Mouse (Mus musculus) intestine, embryonic 14.5 days (tissue): ENCODE data around the gene Cyp26a1. TPM values are rescaled to one million over a fixed set of nuclear protein-coding genes. Genes with fewer than 3 reads are reported as not detected.
A peak's percentile ranks its signal among the peaks of the same experiment; 100 is the strongest.

ENCODE experiments used
- ATAC-seq: fragments of 200-750 bp; cut with Nextera tagmentation; replicated peaks from 2 replicates; pipeline ENCODE4 v1.8.0; 2017; ENCODE audit warnings: low read depth, moderate number of reproducible peaks, moderate TSS enrichment, moderate library complexity; ENCODE audit not compliant: low FRiP score, low TSS enrichment
- DNase-seq: peaks from one replicate; pipeline ENCODE4 v3.0.0-alpha.2; 2018; ENCODE audit warnings: low spot score
- H3K27ac ChIP-seq: fragments of 300-500 bp; sonication (generic); 2 replicates; pipeline ENCODE4 v1.5.1; 2014; ENCODE audit warnings: low read depth, mild to moderate bottlenecking, control low read depth
- H3K27me3 ChIP-seq: fragments of 300-500 bp; sonication (generic); replicated peaks from 2 replicates; pipeline ENCODE4 v1.6.1; 2014; ENCODE audit warnings: low read length, control low read depth; ENCODE audit not compliant: control insufficient read depth, insufficient read depth
- H3K36me3 ChIP-seq: fragments of 300-500 bp; sonication (generic); 2 replicates; pipeline ENCODE4 v1.6.1; 2014; ENCODE audit warnings: low read length, control low read depth; ENCODE audit not compliant: control insufficient read depth, insufficient read depth
- H3K4me1 ChIP-seq: fragments of 300-500 bp; sonication (generic); replicated peaks from 2 replicates; pipeline ENCODE4 v1.6.1; 2014; ENCODE audit warnings: low read length, control low read depth, mixed read lengths; ENCODE audit not compliant: control insufficient read depth, insufficient read depth
- H3K4me2 ChIP-seq: fragments of 300-500 bp; sonication (generic); 2 replicates; pipeline ENCODE4 v1.6.1; 2014; ENCODE audit warnings: low read length
- H3K4me3 ChIP-seq: fragments of 300-500 bp; sonication (generic); 2 replicates; pipeline ENCODE4 v1.5.1; 2014; ENCODE audit warnings: low read depth, low read length, control low read depth, mixed read lengths
- H3K9ac ChIP-seq: fragments of 300-500 bp; sonication (generic); 2 replicates; pipeline ENCODE4 v1.6.1; 2014; ENCODE audit warnings: mild to moderate bottlenecking, low read length
- H3K9me3 ChIP-seq: fragments of 300-500 bp; sonication (generic); 2 replicates; pipeline ENCODE4 v1.6.1; 2016; ENCODE audit warnings: low read length, control low read depth; ENCODE audit not compliant: control insufficient read depth
- WGBS: fragments of 180-500 bp; shearing (Covaris S2); extraction: QIAGEN DNeasy Blood & Tissue Kit; methylation state at CpG from one replicate; pipeline ENCODE4 v1.1.7; 2014; 5-methylcytosine and 5-hydroxymethylcytosine counted together
- polyA plus RNA-seq: library from polyadenylated mRNA; unstranded; fragments of >200 nt; fragmentation: Nextera tagmentation; extraction: Ambion mirVana; gene quantifications from 2 replicates; pipeline ENCODE4 v1.2.1, GENCODE M21; 2014

Gene Cyp26a1
- polyA plus RNA-seq, 1 experiment from 2014 or later: 2.4 TPM

DNA sequence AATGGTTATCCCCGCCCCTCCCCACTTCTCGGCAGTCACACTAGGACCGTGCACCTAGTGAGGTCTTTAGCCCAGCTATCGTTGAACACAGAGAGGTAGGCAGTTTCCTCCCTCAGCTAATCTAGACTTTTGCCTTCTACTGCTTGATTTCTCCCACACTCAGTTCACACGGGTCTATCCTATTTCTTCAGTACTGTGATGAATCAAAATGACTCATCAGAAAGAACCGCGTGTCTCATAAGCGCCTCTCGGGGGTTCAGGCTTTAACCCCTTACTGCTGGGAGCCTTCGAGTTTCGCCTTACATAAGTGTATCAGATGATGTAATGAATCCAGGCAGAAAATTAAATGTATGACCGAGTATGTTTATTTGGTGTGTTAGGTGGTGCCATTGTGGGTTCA lies 24.2 kb upstream of the Cyp26a1 start:
- Histone ChIP-seq H3K27ac (no peak overlapping the region), H3K4me1 (peaks cover 5% of the 10 kb centered on the region; the same call in 1 of the 2 replicates), H3K4me2 (no peak overlapping the region), H3K9me3 (no peaks in the 10 kb centered on the region), H3K27me3 (no peaks in the 10 kb centered on the region), H3K36me3 (no peaks in the 10 kb centered on the region), H3K4me3 (no peak overlapping the region), H3K9ac (no peak overlapping the region)
- WGBS: 53% methylated on average over 12 of the region's 12 CpGs
- ATAC-seq (no peak), DNase-seq (peak; percentile 41)

GRCm38 (mm10) chr19:37685281-37685680 lies 12.3 kb upstream of the Cyp26a1 start, which contains the start of gene Cyp26c1:
Cyp26c1 (plus strand) TSS chr19:37685581.
- 20% methylated on average over 6 of the region's 6 CpGs for WGBS
- H3K9ac ChIP-seq: no peak within 1 kb of the TSS
- H3K9me3 ChIP-seq: no peaks in the 10 kb centered on the region
- no peak for DNase-seq
- no peaks in the 10 kb centered on the region for H3K4me1 ChIP-seq
- H3K27ac ChIP-seq: no peak within 1 kb of the TSS
- H3K36me3 ChIP-seq: no peaks in the 10 kb centered on the region
- H3K27me3 ChIP-seq: peaks cover 87% of the 10 kb centered on the region
- no peak for ATAC-seq
- H3K4me2 ChIP-seq: no peak within 1 kb of the TSS
- no peak within 1 kb of the TSS for H3K4me3 ChIP-seq

GRCm38 (mm10) chr19:37686347-37686746 lies 11.3 kb upstream of the Cyp26a1 start:
- ATAC-seq (no peak), DNase-seq (no peak)
- Histone ChIP-seq H3K36me3 (no peaks in the 10 kb centered on the region), H3K4me2 (no peak overlapping the region), H3K27ac (no peak overlapping the region), H3K4me1 (no peaks in the 10 kb centered on the region), H3K4me3 (no peak overlapping the region), H3K9me3 (no peaks in the 10 kb centered on the region), H3K9ac (no peak overlapping the region), H3K27me3 (peaks cover 97% of the 10 kb centered on the region)
- 9% methylated on average over 23 of the region's 23 CpGs for WGBS

GRCm38 (mm10) chr19:37686941-37687850 lies 10.4 kb upstream of the Cyp26a1 start:
- H3K9ac ChIP-seq: no peak overlapping the region
- no peaks in the 10 kb centered on the region for H3K4me1 ChIP-seq
- DNase-seq (no peak), ATAC-seq (peak; percentile 36; the same call in 1 of the 2 replicates)
- no peak overlapping the region for H3K4me3 ChIP-seq
- no peaks in the 10 kb centered on the region for H3K9me3 ChIP-seq
- H3K4me2 ChIP-seq: no peak overlapping the region
- 3% methylated on average over 62 of the region's 62 CpGs for WGBS
- H3K27ac ChIP-seq: no peak overlapping the region
- H3K27me3 ChIP-seq: peaks cover 98% of the 10 kb centered on the region
- H3K36me3 ChIP-seq: no peaks in the 10 kb centered on the region

GRCm38 (mm10) chr19:37689478-37689877 lies 8.1 kb upstream of the Cyp26a1 start:
- Histone ChIP-seq H3K4me3 (no peak overlapping the region), H3K4me1 (no peaks in the 10 kb centered on the region), H3K27me3 (peaks cover 100% of the 10 kb centered on the region), H3K4me2 (no peak overlapping the region), H3K9ac (no peak overlapping the region), H3K9me3 (no peaks in the 10 kb centered on the region), H3K36me3 (no peaks in the 10 kb centered on the region), H3K27ac (no peak overlapping the region)
- WGBS: 35% methylated on average over 5 of the region's 5 CpGs
- ATAC-seq (no peak), DNase-seq (no peak)

- ATAC-seq: no peak
- H3K9ac ChIP-seq: no peak overlapping the region
- no peak overlapping the region for H3K4me3 ChIP-seq
- DNase-seq: peak; percentile 71
- no peak overlapping the region for H3K27ac ChIP-seq
- H3K27me3 ChIP-seq: peaks cover 100% of the 10 kb centered on the region
- H3K9me3 ChIP-seq: no peaks in the 10 kb centered on the region
- no peaks in the 10 kb centered on the region for H3K36me3 ChIP-seq
- 2% methylated on average over 29 of the region's 29 CpGs for WGBS
- peak overlapping the region; percentile 28; the same call in 1 of the 2 replicates for H3K4me2 ChIP-seq
- no peaks in the 10 kb centered on the region for H3K4me1 ChIP-seq
Observed at GRCm38 (mm10) chr19:37690716-37691115, 6.9 kb upstream of the Cyp26a1 start.

DNA sequence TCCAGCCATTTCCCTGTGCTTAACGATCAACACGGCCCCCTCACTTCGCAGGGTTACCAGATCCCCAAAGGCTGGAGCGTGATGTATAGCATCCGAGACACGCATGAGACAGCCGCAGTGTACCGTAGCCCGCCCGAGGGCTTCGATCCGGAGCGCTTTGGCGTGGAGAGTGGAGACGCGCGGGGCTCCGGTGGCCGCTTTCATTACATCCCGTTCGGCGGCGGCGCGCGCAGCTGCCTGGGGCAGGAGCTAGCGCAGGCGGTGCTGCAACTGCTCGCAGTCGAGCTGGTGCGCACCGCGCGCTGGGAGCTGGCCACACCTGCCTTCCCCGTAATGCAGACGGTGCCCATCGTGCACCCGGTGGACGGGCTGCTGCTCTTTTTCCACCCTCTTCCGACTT lies 4.7 kb upstream of the Cyp26a1 start:
- peak overlapping the region; percentile 63 for H3K4me2 ChIP-seq
- peaks cover 6% of the 10 kb centered on the region; the same call in 1 of the 2 replicates for H3K4me1 ChIP-seq
- no peak overlapping the region for H3K27ac ChIP-seq
- H3K4me3 ChIP-seq: peak overlapping the region; percentile 37
- peak; percentile 73 for DNase-seq
- under 1% methylated on average over 40 of the region's 40 CpGs for WGBS
- no peaks in the 10 kb centered on the region for H3K36me3 ChIP-seq
- peaks cover 100% of the 10 kb centered on the region for H3K27me3 ChIP-seq
- H3K9ac ChIP-seq: no peak overlapping the region
- no peaks in the 10 kb centered on the region for H3K9me3 ChIP-seq
- ATAC-seq: no peak; the same call in 1 of the 2 replicates

- Histone ChIP-seq H3K27me3 (peaks cover 100% of the 10 kb centered on the region), H3K4me3 (no peak overlapping the region), H3K4me1 (peaks cover 12% of the 10 kb centered on the region), H3K27ac (no peak overlapping the region), H3K4me2 (no peak overlapping the region), H3K36me3 (no peaks in the 10 kb centered on the region), H3K9ac (no peak overlapping the region), H3K9me3 (no peaks in the 10 kb centered on the region)
- WGBS: 46% methylated on average over 13 of the region's 13 CpGs
- ATAC-seq: no peak
- no peak for DNase-seq
Observed at GRCm38 (mm10) chr19:37695146-37695545, 2.5 kb upstream of the Cyp26a1 start.
